Mouse (Mus musculus) liver, adult 2 months (tissue): ENCODE measurements around the gene Rffl. TPM values are rescaled to one million over a fixed set of nuclear protein-coding genes. Genes with fewer than 3 reads are reported as not detected.

ENCODE experiments used
- DNase-seq: peaks from one replicate; pipeline ENCODE4 v3.0.0-alpha.2; 2011; ENCODE audit warnings: low read depth, low spot score; ENCODE audit errors: extremely low read depth
- H3K27ac ChIP-seq: fragments of 200-500 bp; replicated peaks from 2 replicates; pipeline ENCODE4 v1.5.1; 2012; ENCODE audit warnings: low read depth, mild to moderate bottlenecking, control low read depth, inconsistent platforms, low read length; ENCODE audit not compliant: insufficient read depth
- H3K27me3 ChIP-seq: fragments of 200-500 bp; 2 replicates; pipeline ENCODE4 v1.6.1; 2012; ENCODE audit warnings: mild to moderate bottlenecking, moderate library complexity, low read length, inconsistent platforms; ENCODE audit not compliant: control insufficient read depth, insufficient read depth
- H3K36me3 ChIP-seq: fragments of 200-500 bp; 2 replicates; pipeline ENCODE4 v1.6.1; 2012; ENCODE audit warnings: low read length, inconsistent platforms; ENCODE audit not compliant: control insufficient read depth, insufficient read depth
- H3K4me1 ChIP-seq: fragments of 200-500 bp; 2 replicates; pipeline ENCODE4 v1.6.1; 2011; ENCODE audit warnings: low read length; ENCODE audit not compliant: control insufficient read depth, insufficient read depth
- H3K4me3 ChIP-seq: fragments of 200-500 bp; 2 replicates; pipeline ENCODE4 v1.5.1; 2011; ENCODE audit warnings: low read depth, mild to moderate bottlenecking, control low read depth, low read length, moderate library complexity; ENCODE audit not compliant: insufficient read depth
- H3K79me2 ChIP-seq: fragments of 200-500 bp; 2 replicates; pipeline ENCODE4 v1.6.1; 2012; ENCODE audit warnings: inconsistent platforms, mild to moderate bottlenecking, low read length, moderate library complexity; ENCODE audit not compliant: control insufficient read depth, insufficient read depth
- H3K9ac ChIP-seq: fragments of 200-500 bp; 2 replicates; pipeline ENCODE4 v1.6.1; 2012; ENCODE audit warnings: low read depth, mild to moderate bottlenecking, control low read depth, inconsistent platforms, low read length
- CTCF ChIP-seq: fragments of 200-500 bp; IDR thresholded peaks from 2 replicates; pipeline ENCODE4 v1.5.1; 2011; ENCODE audit warnings: low read depth, low read length, control low read depth
- POLR2A ChIP-seq: fragments of 200-500 bp; IDR thresholded peaks from 2 replicates; pipeline ENCODE4 v1.6.1; 2011; ENCODE audit warnings: low read length, control low read depth; ENCODE audit not compliant: insufficient read depth; ENCODE audit errors: extremely low read depth
- WGBS: fragments of 180-500 bp; shearing (Covaris S2); methylation state at CpG from one replicate; pipeline ENCODE4 v1.1.7; 2018; 5-methylcytosine and 5-hydroxymethylcytosine counted together
- polyA plus RNA-seq: library from polyadenylated mRNA; depleted of rRNA; stranded (reverse); fragments of >200 nt; gene quantifications from 2 replicates; pipeline ENCODE4 v1.2.3, GENCODE M21; 2012
- total RNA-seq: library from RNA; depleted of rRNA; stranded (reverse); fragments of >200 nt; gene quantifications from 2 replicates; pipeline ENCODE4 v1.2.3, GENCODE M21; 2014

Rffl gene
- total and polyA plus RNA-seq, 2 experiments, result 10.6 to 11.7 TPM

DNA sequence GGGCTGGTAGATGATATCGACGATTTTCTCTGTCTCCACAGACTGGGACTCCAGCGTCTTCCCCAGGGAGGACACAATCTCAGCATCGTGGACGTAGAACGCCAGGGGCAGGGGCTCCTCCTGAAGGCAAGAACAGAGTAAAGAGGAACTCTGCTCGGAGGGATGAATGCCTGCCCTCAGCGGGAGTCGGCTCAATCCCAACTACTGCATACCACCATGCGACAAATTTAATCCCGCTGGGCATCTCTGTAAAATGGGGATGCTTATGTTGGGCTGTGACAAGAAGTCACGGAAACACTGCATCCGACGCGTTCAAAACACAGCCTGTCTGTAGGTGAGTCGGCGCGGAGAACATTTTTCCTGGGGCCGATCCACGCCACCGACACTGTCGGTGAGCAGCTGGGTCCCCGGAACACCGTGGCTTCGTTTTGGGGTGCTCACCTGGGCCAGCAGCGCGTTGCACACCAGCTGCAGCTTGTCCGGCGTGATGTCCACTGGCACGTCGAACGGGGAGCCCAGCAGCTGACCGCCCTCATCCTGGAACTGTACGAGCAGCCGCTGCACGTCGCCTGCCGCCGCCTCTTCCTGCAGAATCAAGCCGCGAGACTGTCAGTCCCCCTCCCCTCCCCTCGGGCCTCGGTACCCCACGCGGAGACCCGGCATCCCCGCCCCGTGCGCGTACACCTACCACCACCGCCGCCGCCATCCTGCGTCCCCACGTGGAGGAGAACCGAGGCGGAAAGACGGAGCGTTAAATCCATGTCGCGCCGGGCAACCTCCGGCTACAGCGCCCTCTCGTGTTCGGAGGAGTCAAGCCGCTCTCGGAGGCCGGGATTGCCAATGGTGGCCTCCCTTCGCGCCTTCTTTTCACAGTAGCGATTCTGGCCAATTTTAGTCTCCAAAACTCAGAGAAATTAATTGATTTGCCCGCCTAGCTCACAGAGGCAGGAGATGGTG is 36.9 kb upstream of the Rffl start, which contains the start of gene Nle1:
Gene Nle1, minus strand, starts transcription at position 761 of the 957 bp plus-strand sequence.
- Histone ChIP-seq H3K27ac (no peak within 1 kb of the TSS), H3K4me3 (peak within 1 kb of the TSS; percentile 77), H3K36me3 (0 out of 2 replicates have a peak, but pooled peaks cover 1% of the 10 kb centered on the region), H3K79me2 (0 out of 2 replicates have a peak, but pooled peaks cover 4% of the 10 kb centered on the region), H3K9ac (peak within 1 kb of the TSS; percentile 70), H3K4me1 (peaks cover 6% of the 10 kb centered on the region), H3K27me3 (no peaks in the 10 kb centered on the region)
- WGBS, result 2% methylated on average over 73 of the region's 73 CpGs
- peak; percentile 55 for DNase-seq
- TF ChIP-seq CTCF, result peak; percentile 91
- 0 out of 2 replicates have a peak, but pooled peaks have one; percentile 20 for TF ChIP-seq POLR2A

- Histone ChIP-seq H3K4me1 (peaks cover 6% of the 10 kb centered on the region), H3K36me3 (peaks cover 5% of the 10 kb centered on the region; the same call in 1 of the 2 replicates), H3K4me3 (no peak overlapping the region), H3K27me3 (no peaks in the 10 kb centered on the region), H3K9ac (no peak overlapping the region), H3K27ac (no peak overlapping the region), H3K79me2 (0 out of 2 replicates have a peak, but pooled peaks cover 4% of the 10 kb centered on the region)
- no peak for TF ChIP-seq CTCF
- no peak for TF ChIP-seq POLR2A
- WGBS, result 94% methylated on average over 5 of the region's 5 CpGs
- DNase-seq, result no peak
Measured at GRCm38 (mm10) chr11:82905816-82906215, 34.8 kb upstream of the Rffl start.

GRCm38 (mm10) chr11:82904952-82905351 is 33.9 kb upstream of the Rffl start:
- Histone ChIP-seq H3K36me3 (peaks cover 5% of the 10 kb centered on the region; the same call in 1 of the 2 replicates), H3K27ac (no peak overlapping the region), H3K4me3 (no peak overlapping the region), H3K9ac (no peak overlapping the region), H3K79me2 (0 out of 2 replicates have a peak, but pooled peaks cover 4% of the 10 kb centered on the region), H3K27me3 (no peaks in the 10 kb centered on the region), H3K4me1 (peaks cover 6% of the 10 kb centered on the region)
- TF ChIP-seq CTCF (no peak), POLR2A (no peak)
- WGBS, result 63% methylated on average over 8 of the region's 8 CpGs
- DNase-seq, result no peak

- Histone ChIP-seq H3K4me1 (no peaks in the 10 kb centered on the region), H3K36me3 (peaks cover 5% of the 10 kb centered on the region; the same call in 1 of the 2 replicates), H3K4me3 (no peak overlapping the region), H3K27me3 (no peaks in the 10 kb centered on the region), H3K9ac (no peak overlapping the region), H3K27ac (no peak overlapping the region), H3K79me2 (no peaks in the 10 kb centered on the region)
- TF ChIP-seq POLR2A, result no peak
- no peak for TF ChIP-seq CTCF
- no peak for DNase-seq
- 95% methylated on average over 20 of the region's 20 CpGs for WGBS
Measured at GRCm38 (mm10) chr11:82901606-82902310, 30.7 kb upstream of the Rffl start.

DNA sequence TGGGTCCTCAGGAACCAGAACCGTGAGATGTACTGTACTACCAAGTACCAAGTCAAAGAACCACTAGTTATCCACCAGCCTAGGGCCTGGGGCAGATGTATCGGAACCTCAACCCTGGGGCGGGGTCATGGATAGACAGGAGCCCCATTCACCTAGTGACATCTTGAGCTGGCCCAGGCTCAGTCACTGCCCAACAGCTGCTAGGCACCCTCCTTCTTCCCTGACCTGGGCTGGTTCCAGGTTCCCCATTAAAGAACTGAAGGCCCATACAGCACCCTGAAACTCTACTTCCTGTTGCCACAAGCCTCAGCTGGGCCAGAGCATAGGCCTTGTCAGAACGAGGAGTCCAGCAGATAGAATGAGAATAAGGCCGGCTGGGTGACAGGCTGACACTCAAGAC is 28.7 kb upstream of the Rffl start:
- no peak for TF ChIP-seq CTCF
- no peak for TF ChIP-seq POLR2A
- WGBS, result 90% methylated on average over 5 of the region's 5 CpGs
- Histone ChIP-seq H3K27me3 (no peaks in the 10 kb centered on the region), H3K27ac (no peak overlapping the region), H3K9ac (no peak overlapping the region), H3K4me1 (no peaks in the 10 kb centered on the region), H3K79me2 (no peaks in the 10 kb centered on the region), H3K4me3 (no peak overlapping the region), H3K36me3 (peaks cover 5% of the 10 kb centered on the region; the same call in 1 of the 2 replicates)
- DNase-seq, result no peak
